Comparison of ENCODE assay signal across 23 mouse cellular contexts in the genomic region with DNA sequence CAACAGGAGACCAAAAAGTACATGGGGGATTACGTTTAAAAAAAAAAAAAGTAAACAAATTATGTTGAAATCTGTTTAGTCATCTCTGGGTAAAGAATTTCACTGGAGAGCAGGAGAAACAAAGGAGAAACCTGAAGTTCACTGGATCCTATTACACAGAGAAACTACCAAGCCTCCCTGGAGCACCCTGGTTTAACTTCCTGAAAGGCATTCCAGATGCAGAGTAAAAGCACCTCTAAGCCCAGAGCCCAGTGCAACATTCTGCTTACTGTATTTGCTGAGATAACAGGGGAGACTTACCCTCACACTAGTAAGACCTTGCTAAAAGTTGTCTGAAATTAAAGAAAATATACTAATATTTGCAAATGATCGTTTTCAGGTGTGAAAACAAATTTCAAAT. TPM values are rescaled to one million over a fixed set of nuclear protein-coding genes. Genes with fewer than 3 reads are reported as not detected.
A peak's percentile ranks its signal among the peaks of the same experiment; 100 is the strongest.
DNase-seq lines count a peak whose midpoint lies in the region; ATAC-seq and TF ChIP-seq lines count a peak whose summit lies in the region.
"Had no signal": no experiment of that assay in that cellular context is flagged by ENCODE, and none has a peak within 500 bp of the region (broad histone marks: within the 10 kb centered on the region; RNA-seq: fewer than 3 reads in every experiment).

No protein-coding gene starts in this region.

- peak; percentile 58 for DNase-seq in embryonic facial prominence, embryonic 11.5 days (ENCODE audit: low spot score)
- no peak for DNase-seq in embryonic facial prominence, embryonic 10.5 days (ENCODE audit: low spot score)
- DNase-seq in midbrain, embryonic 11.5 days (ENCODE audit: low spot score, missing footprints): peak; percentile 62
- DNase-seq in midbrain, postnatal 0 days (ENCODE audit: low spot score): no peak
- DNase-seq in embryonic facial prominence, embryonic 14.5 days (ENCODE audit: low spot score): peak; percentile 40
- DNase-seq in kidney, postnatal 36 days: no peak
- DNase-seq: adrenal gland, adult 2 months; adrenal gland, adult 8-10 months; adrenal gland, postnatal 10 days; adrenal gland, postnatal 14 days; adrenal gland, postnatal 25 days; adrenal gland, postnatal 36 days; B cell, adult 2 months; cerebellum, adult 11 months; cerebellum, adult 11-12 months; cerebellum, adult 18-20 months had no signal

- no peak overlapping the region for H3K4me3 ChIP-seq in embryonic facial prominence, embryonic 11.5 days (ENCODE audit: low read depth, low read length)
- no peak overlapping the region for H3K4me3 ChIP-seq in embryonic facial prominence, embryonic 10.5 days
- H3K4me3 ChIP-seq in midbrain, embryonic 11.5 days (ENCODE audit: low read depth, low read length): no peak overlapping the region
- H3K4me3 ChIP-seq in midbrain, postnatal 0 days (ENCODE audit: low read depth, low read length): no peak overlapping the region
- H3K4me3 ChIP-seq in embryonic facial prominence, embryonic 14.5 days (ENCODE audit: low read depth, low read length): no peak overlapping the region

- no peak overlapping the region for H3K27ac ChIP-seq in embryonic facial prominence, embryonic 11.5 days (replicated peaks; ENCODE audit: low read depth, low read length)
- H3K27ac ChIP-seq in embryonic facial prominence, embryonic 10.5 days (replicated peaks): no peak overlapping the region
- H3K27ac ChIP-seq in midbrain, embryonic 11.5 days (ENCODE audit: low read depth, low read length): no peak overlapping the region
- H3K27ac ChIP-seq in midbrain, postnatal 0 days (ENCODE audit: low read depth, low read length): no peak overlapping the region
- no peak overlapping the region for H3K27ac ChIP-seq in embryonic facial prominence, embryonic 14.5 days (replicated peaks; ENCODE audit: low read depth, low read length)

- WGBS in embryonic facial prominence, embryonic 11.5 days: 43% methylated on average over 2 of the region's 2 CpGs
- 54% methylated on average over 2 of the region's 2 CpGs for WGBS in embryonic facial prominence, embryonic 10.5 days
- WGBS in midbrain, embryonic 11.5 days: 66% methylated on average over 2 of the region's 2 CpGs
- 64% methylated on average over 2 of the region's 2 CpGs for WGBS in midbrain, postnatal 0 days
- WGBS in embryonic facial prominence, embryonic 14.5 days: 38% methylated on average over 2 of the region's 2 CpGs

- no peaks in the 10 kb centered on the region for H3K36me3 ChIP-seq in embryonic facial prominence, embryonic 11.5 days (replicated peaks; ENCODE audit: control insufficient read depth, insufficient read depth, low read depth, low read length)
- H3K36me3 ChIP-seq in embryonic facial prominence, embryonic 10.5 days (replicated peaks): no peaks in the 10 kb centered on the region
- no peaks in the 10 kb centered on the region for H3K36me3 ChIP-seq in midbrain, embryonic 11.5 days (ENCODE audit: control insufficient read depth, insufficient read depth, low read length)
- H3K36me3 ChIP-seq in midbrain, postnatal 0 days (ENCODE audit: insufficient read depth, low read length): no peaks in the 10 kb centered on the region
- no peaks in the 10 kb centered on the region for H3K36me3 ChIP-seq in embryonic facial prominence, embryonic 14.5 days (ENCODE audit: control insufficient read depth, insufficient read depth, low read length)
- H3K36me3 ChIP-seq: G1E had no signal

- TF ChIP-seq CTCF in midbrain, postnatal 0 days (IDR thresholded peaks at IDR 0.05): no peak

- H3K4me2 ChIP-seq in embryonic facial prominence, embryonic 11.5 days (ENCODE audit: low read depth, low read length): no peak overlapping the region
- H3K4me2 ChIP-seq in midbrain, embryonic 11.5 days: no peak overlapping the region
- H3K4me2 ChIP-seq in midbrain, postnatal 0 days (ENCODE audit: low read depth, low read length, poor library complexity, severe bottlenecking): no peak overlapping the region
- no peak overlapping the region for H3K4me2 ChIP-seq in embryonic facial prominence, embryonic 14.5 days (ENCODE audit: low read depth, low read length)

- H3K9me3 ChIP-seq in embryonic facial prominence, embryonic 11.5 days (replicated peaks; ENCODE audit: control insufficient read depth, low read length): no peaks in the 10 kb centered on the region
- no peaks in the 10 kb centered on the region for H3K9me3 ChIP-seq in embryonic facial prominence, embryonic 10.5 days
- no peaks in the 10 kb centered on the region for H3K9me3 ChIP-seq in midbrain, embryonic 11.5 days (ENCODE audit: control insufficient read depth, low read length)
- no peaks in the 10 kb centered on the region for H3K9me3 ChIP-seq in midbrain, postnatal 0 days (ENCODE audit: low read length)
- no peaks in the 10 kb centered on the region for H3K9me3 ChIP-seq in embryonic facial prominence, embryonic 14.5 days (ENCODE audit: control insufficient read depth, low read length)
- H3K9me3 ChIP-seq: G1E had no signal

- no peaks in the 10 kb centered on the region for H3K27me3 ChIP-seq in embryonic facial prominence, embryonic 11.5 days (ENCODE audit: control insufficient read depth, insufficient read depth, low read length)
- H3K27me3 ChIP-seq in embryonic facial prominence, embryonic 10.5 days (replicated peaks; ENCODE audit: low read depth, poor library complexity, severe bottlenecking): no peaks in the 10 kb centered on the region
- H3K27me3 ChIP-seq in midbrain, embryonic 11.5 days (ENCODE audit: control insufficient read depth, insufficient read depth, low read length): no peaks in the 10 kb centered on the region
- H3K27me3 ChIP-seq in midbrain, postnatal 0 days (ENCODE audit: insufficient read depth, low read length): no peaks in the 10 kb centered on the region
- no peaks in the 10 kb centered on the region for H3K27me3 ChIP-seq in embryonic facial prominence, embryonic 14.5 days (replicated peaks; ENCODE audit: control insufficient read depth, insufficient read depth, low read length)
- H3K27me3 ChIP-seq: CH12.LX had no signal

- H3K4me1 ChIP-seq in embryonic facial prominence, embryonic 11.5 days (ENCODE audit: control insufficient read depth, insufficient read depth, low read length): no peaks in the 10 kb centered on the region
- H3K4me1 ChIP-seq in embryonic facial prominence, embryonic 10.5 days: peaks cover 12% of the 10 kb centered on the region; the same call in 1 of the 2 replicates
- H3K4me1 ChIP-seq in midbrain, embryonic 11.5 days (ENCODE audit: control insufficient read depth, insufficient read depth, low read length): no peaks in the 10 kb centered on the region
- no peaks in the 10 kb centered on the region for H3K4me1 ChIP-seq in midbrain, postnatal 0 days (ENCODE audit: insufficient read depth, low read length)
- H3K4me1 ChIP-seq in embryonic facial prominence, embryonic 14.5 days (ENCODE audit: control insufficient read depth, insufficient read depth, low read length): no peaks in the 10 kb centered on the region

- ATAC-seq in embryonic facial prominence, embryonic 11.5 days (replicated peaks; ENCODE audit: insufficient number of reproducible peaks, low FRiP score, low TSS enrichment, low read depth): no peak
- ATAC-seq in midbrain, embryonic 11.5 days (ENCODE audit: low FRiP score): no peak
- ATAC-seq in midbrain, postnatal 0 days (ENCODE audit: low FRiP score): no peak
- ATAC-seq in embryonic facial prominence, embryonic 14.5 days (ENCODE audit: low read depth): no peak
- ATAC-seq: activated CD4-positive, CD25-positive, alpha-beta regulatory T cell, adult 4 months; CD4-positive, CD25-positive, alpha-beta regulatory T cell, adult 4 months; Patski had no signal

- H3K9ac ChIP-seq in embryonic facial prominence, embryonic 11.5 days (replicated peaks; ENCODE audit: low read length): no peak overlapping the region
- H3K9ac ChIP-seq in midbrain, embryonic 11.5 days (ENCODE audit: low read length): no peak overlapping the region
- no peak overlapping the region for H3K9ac ChIP-seq in midbrain, postnatal 0 days (replicated peaks; ENCODE audit: low read length, poor library complexity, severe bottlenecking)
- H3K9ac ChIP-seq in embryonic facial prominence, embryonic 14.5 days (ENCODE audit: low read depth, low read length): no peak overlapping the region

RNA-seq across cellular contexts. Expression of a gene that starts 15.0 kb away (rescaled TPM):
- 186 and 220 TPM in 2 replicates for polyA plus RNA-seq in embryonic facial prominence, embryonic 11.5 days (2014; fragmentation: Nextera tagmentation; extraction: Ambion mirVana)
- 67.7 and 110 TPM in 2 replicates for polyA plus RNA-seq in embryonic facial prominence, embryonic 10.5 days (2016; fragmentation: Nextera tagmentation; extraction: Ambion mirVana)
- 7.7 and 9.7 TPM in 2 replicates for polyA plus RNA-seq in midbrain, embryonic 11.5 days (2014; fragmentation: Nextera tagmentation; extraction: Ambion mirVana)
- total RNA-seq in midbrain, postnatal 0 days (2014; rRNA removed): not detected in 2 replicates
- 0.38 and 0.60 TPM in 2 replicates for polyA plus RNA-seq in midbrain, postnatal 0 days (2015; fragmentation: Nextera tagmentation; extraction: Ambion mirVana)
- polyA plus RNA-seq in embryonic facial prominence, embryonic 14.5 days (2014; fragmentation: Nextera tagmentation; extraction: Ambion mirVana): 49.7 and 58.8 TPM in 2 replicates
- total RNA-seq: adrenal gland, adult 18-20 months; adrenal gland, adult 2 months; adrenal gland, adult 8-10 months; adrenal gland, postnatal 14 days; adrenal gland, postnatal 25 days; adrenal gland, postnatal 36 days; CH12.LX; MEL had no signal
- polyA plus RNA-seq: activated CD4-positive, CD25-positive, alpha-beta regulatory T cell, adult 4 months; adrenal gland, adult 2 months; CD4-positive, CD25-positive, alpha-beta regulatory T cell, adult 4 months; G1E; Patski had no signal

Comparison
In these comparisons a context has a peak if more than half of its experiments do, and no peak if none do; other contexts are left out.
1. DNase-seq: peak in embryonic facial prominence, embryonic 11.5 days (single experiment), midbrain, embryonic 11.5 days (single experiment) and embryonic facial prominence, embryonic 14.5 days (single experiment); none in embryonic facial prominence, embryonic 10.5 days (single experiment), midbrain, postnatal 0 days (single experiment) and kidney, postnatal 36 days (0 of 2).